Mouse (Mus musculus) E14TG2a.4 (cell line): Measurements from ENCODE around the gene Gcnt2.

ENCODE experiments used
- CTCF ChIP-seq: conservative IDR thresholded peaks from 2 replicates; pipeline ENCODE4 v1.5.1; 2014; ENCODE audit warnings: low read length
- POU5F1 ChIP-seq: IDR thresholded peaks from 2 replicates; pipeline ENCODE4 v1.6.1; 2014; ENCODE audit warnings: low read length, borderline replicate concordance

DNA sequence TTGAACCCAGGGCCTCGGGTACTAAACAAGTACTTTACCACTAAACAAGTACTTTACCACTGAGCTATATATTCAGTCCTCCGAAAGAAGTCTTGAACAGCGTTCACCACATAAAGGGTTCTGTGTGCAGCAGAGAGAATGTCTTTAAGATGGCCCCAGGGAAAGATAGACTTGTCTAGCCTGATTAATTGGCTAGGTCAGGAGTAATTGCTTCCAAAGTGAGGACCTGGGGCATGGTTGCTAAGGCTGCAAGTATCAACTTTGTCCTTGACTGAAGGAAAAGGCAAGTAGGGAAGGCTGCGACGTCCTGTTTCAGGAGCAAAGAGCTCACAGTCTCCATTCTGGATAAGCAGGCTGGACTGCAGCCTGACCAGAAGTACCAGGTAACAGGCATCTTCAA, 25.3 kb downstream of the Gcnt2 start:
- no peak for TF ChIP-seq CTCF
- no peak for TF ChIP-seq POU5F1
